Comparison of ENCODE assay signal across 23 mouse cellular contexts in genomic region chr16:30544693-30545092, GRCm38 (mm10).
"Had no signal": no experiment of that assay in that cellular context is flagged by ENCODE, and none has a peak within 500 bp of the region (broad histone marks: within the 10 kb centered on the region; RNA-seq: fewer than 3 reads in every experiment).

No protein-coding gene starts in this region.

- H3K36me3 ChIP-seq: intestine, embryonic 15.5 days had no signal

- H3K9me3 ChIP-seq: heart, embryonic 13.5 days; heart, embryonic 15.5 days; hindbrain, embryonic 12.5 days; intestine, embryonic 15.5 days; limb, embryonic 10.5 days had no signal

- DNase-seq: gastrocnemius, adult 2 months; gastrocnemius, postnatal 14 days; gastrocnemius, postnatal 36 days; heart, adult 2 months; heart, postnatal 14 days; heart, postnatal 36 days; kidney, adult 11 months; kidney, adult 2 months; kidney, postnatal 10 days; kidney, postnatal 25 days; kidney, postnatal 4 days had no signal

- H3K9ac ChIP-seq: heart, embryonic 13.5 days; heart, embryonic 15.5 days; hindbrain, embryonic 12.5 days; hindbrain, embryonic 14.5 days; intestine, embryonic 15.5 days; limb, embryonic 12.5 days had no signal

- H3K4me2 ChIP-seq: heart, embryonic 11.5 days; heart, embryonic 13.5 days; heart, embryonic 15.5 days; hindbrain, embryonic 12.5 days; hindbrain, embryonic 14.5 days; intestine, embryonic 15.5 days; limb, embryonic 12.5 days had no signal

- ATAC-seq: hindbrain, embryonic 16.5 days; inflammation-experienced regulatory T-cells, adult 6 months; intestine, embryonic 15.5 days had no signal

- H3K27ac ChIP-seq: gastrocnemius, adult 2 months; heart, adult 2 months; heart, embryonic 13.5 days; heart, embryonic 15.5 days; hindbrain, embryonic 12.5 days; hindbrain, embryonic 14.5 days; intestine, embryonic 15.5 days; layer of hippocampus, adult 2 months; left cerebral cortex, adult 2 months; limb, embryonic 10.5 days; limb, embryonic 12.5 days had no signal

- H3K27me3 ChIP-seq: heart, embryonic 13.5 days; heart, embryonic 15.5 days; hindbrain, embryonic 12.5 days; intestine, embryonic 15.5 days had no signal

- H3K4me3 ChIP-seq: gastrocnemius, adult 2 months; heart, adult 2 months; heart, embryonic 13.5 days; heart, embryonic 15.5 days; hindbrain, embryonic 12.5 days; intestine, embryonic 15.5 days; layer of hippocampus, adult 2 months; left cerebral cortex, adult 2 months; limb, embryonic 10.5 days; limb, embryonic 12.5 days had no signal
